14 mouse cellular contexts compared by ENCODE assay signal in the genomic region with DNA sequence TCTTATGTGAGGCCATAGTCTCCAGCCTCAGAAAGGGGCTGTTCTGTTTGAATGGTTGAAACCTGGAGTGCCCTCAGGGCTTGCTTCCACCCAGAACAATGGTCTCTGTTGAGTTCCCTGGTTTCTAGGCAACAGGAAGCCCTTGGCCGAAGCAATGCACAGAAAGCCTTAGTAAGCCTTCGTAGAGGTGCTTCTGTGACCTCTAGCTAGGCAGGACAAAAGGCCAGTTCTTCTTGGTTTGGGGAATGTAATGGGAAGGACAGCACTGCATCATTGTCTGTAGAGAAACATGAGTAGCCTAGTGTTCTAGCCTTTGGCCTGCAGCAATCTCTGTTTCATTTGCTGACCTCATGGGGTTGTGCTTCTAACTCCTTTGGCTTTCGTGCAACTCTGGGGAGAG.
DNase-seq lines count a peak whose midpoint lies in the region; ATAC-seq lines count a peak whose summit lies in the region.
"Had no signal": no experiment of that assay in that cellular context is flagged by ENCODE, and none has a peak within 500 bp of the region (broad histone marks: within the 10 kb centered on the region; RNA-seq: fewer than 3 reads in every experiment).

No protein-coding gene starts in this region.

- intact Hi-C loops in left cerebral cortex, postnatal 36 days (cut with DNase I), result no loop called here

- no peaks in the 10 kb centered on the region for H3K9me3 ChIP-seq in neural tube, embryonic 11.5 days (ENCODE audit: control insufficient read depth, low read length)
- H3K9me3 ChIP-seq: forebrain, embryonic 10.5 days; liver, embryonic 15.5 days; neural tube, embryonic 12.5 days had no signal

- H3K4me2 ChIP-seq in neural tube, embryonic 11.5 days (ENCODE audit: low read depth), result no peak overlapping the region
- H3K4me2 ChIP-seq: liver, embryonic 15.5 days; midbrain, embryonic 11.5 days; neural tube, embryonic 12.5 days had no signal

- no peak for ATAC-seq in neural tube, embryonic 11.5 days (ENCODE audit: insufficient read depth, low FRiP score, low TSS enrichment)
- no peak for ATAC-seq in megakaryocyte-erythroid progenitor cell, adult 5-6 weeks (replicated peaks; ENCODE audit: low FRiP score, low TSS enrichment, poor library complexity, severe bottlenecking)

- no peaks in the 10 kb centered on the region for H3K36me3 ChIP-seq in neural tube, embryonic 11.5 days (ENCODE audit: control insufficient read depth, insufficient read depth, low read length)
- H3K36me3 ChIP-seq: forebrain, embryonic 10.5 days; liver, embryonic 15.5 days; neural tube, embryonic 12.5 days had no signal

- H3K4me1 ChIP-seq in neural tube, embryonic 11.5 days (ENCODE audit: control insufficient read depth, insufficient read depth, low read length), result no peaks in the 10 kb centered on the region
- H3K4me1 ChIP-seq: liver, embryonic 15.5 days; neural tube, embryonic 12.5 days had no signal

- H3K27me3 ChIP-seq in neural tube, embryonic 11.5 days (ENCODE audit: control insufficient read depth, insufficient read depth, low read length), result no peaks in the 10 kb centered on the region
- H3K27me3 ChIP-seq: liver, embryonic 15.5 days; neural tube, embryonic 12.5 days had no signal

- no peak overlapping the region for H3K27ac ChIP-seq in neural tube, embryonic 11.5 days (ENCODE audit: low read depth, low read length)
- H3K27ac ChIP-seq: forebrain, embryonic 10.5 days; liver, embryonic 15.5 days; neural tube, embryonic 12.5 days had no signal

- H3K4me3 ChIP-seq in neural tube, embryonic 11.5 days (ENCODE audit: low read depth, low read length), result no peak overlapping the region
- H3K4me3 ChIP-seq: forebrain, embryonic 10.5 days; liver, embryonic 15.5 days; neural tube, embryonic 12.5 days had no signal

- peak; percentile 14 for DNase-seq in cerebellum, adult 11-12 months
- no peak for DNase-seq in cerebellum, postnatal 14 days
- DNase-seq in left cerebral cortex, adult 18-20 months (ENCODE audit: low spot score in 2 of 2), result peak; percentile 1 to 7
- DNase-seq in left cerebral cortex, postnatal 36 days (ENCODE audit: low spot score in 2 of 2), result no peak
- DNase-seq in embryo, embryonic 10 days (ENCODE audit: low spot score), result peak; percentile 54
- peak; percentile 13 for DNase-seq in neural tube, embryonic 11.5 days (ENCODE audit: low spot score)
- DNase-seq in lung, adult 18-20 months, result no peak
- DNase-seq: adrenal gland, postnatal 36 days; kidney, adult 9 months had no signal

- no peak overlapping the region for H3K9ac ChIP-seq in neural tube, embryonic 11.5 days (ENCODE audit: low read length)
- H3K9ac ChIP-seq: liver, embryonic 15.5 days; neural tube, embryonic 12.5 days had no signal

- 37% methylated on average over 3 of the region's 3 CpGs for WGBS in neural tube, embryonic 11.5 days

Comparison
In these comparisons a context has a peak if more than half of its experiments do, and no peak if none do; other contexts are left out.
1. DNase-seq: peak in cerebellum, adult 11-12 months (single experiment), left cerebral cortex, adult 18-20 months (2 of 2), embryo, embryonic 10 days (single experiment) and neural tube, embryonic 11.5 days (single experiment); none in cerebellum, postnatal 14 days (0 of 2), left cerebral cortex, postnatal 36 days (0 of 2) and lung, adult 18-20 months (0 of 2).